Mouse (Mus musculus) liver, embryonic 14.5 days (tissue): ENCODE results near the gene Tmem151b. TPM values are rescaled to one million over a fixed set of nuclear protein-coding genes. Genes with fewer than 3 reads are reported as not detected.

Experiments
- ATAC-seq: fragments of 200-750 bp; cut with Nextera tagmentation; 2 replicates; pipeline ENCODE4 v1.8.0; 2017; ENCODE audit warnings: moderate number of reproducible peaks, mild to moderate bottlenecking, moderate library complexity; ENCODE audit not compliant: insufficient read depth
- DNase-seq, 3 experiments: peaks; one replicate each; pipeline ENCODE4 v3.0.0-alpha.2; 2012 to 2013; ENCODE audit warnings: low read depth in 3 of 3, low spot score in 3 of 3
- H3K27ac ChIP-seq: fragments of 300-500 bp; sonication (generic); 2 replicates; pipeline ENCODE4 v1.5.1; 2014; ENCODE audit warnings: moderate library complexity, mild to moderate bottlenecking, control low read depth, inconsistent platforms
- H3K27me3 ChIP-seq: fragments of 300-500 bp; sonication (generic); 2 replicates; pipeline ENCODE4 v1.6.1; 2014; ENCODE audit warnings: mild to moderate bottlenecking, low read length, moderate library complexity; ENCODE audit not compliant: control insufficient read depth, insufficient read depth
- H3K36me3 ChIP-seq: fragments of 300-500 bp; sonication (generic); replicated peaks from 2 replicates; pipeline ENCODE4 v1.6.1; 2014; ENCODE audit warnings: low read depth; ENCODE audit not compliant: control insufficient read depth, insufficient read depth
- H3K4me1 ChIP-seq, 2 experiments: fragments of 200-500 bp in 1 of 2; fragments of 300-500 bp in 1 of 2; sonication (generic) in 1 of 2; replicated peaks; 2 replicates each; pipeline ENCODE4 v1.6.1; 2012 to 2014; ENCODE audit warnings: antibody characterized with exemption in 1 of 2, inconsistent platforms in 1 of 2, low read length in 1 of 2; ENCODE audit not compliant: control insufficient read depth in 2 of 2, insufficient read depth in 2 of 2
- H3K4me2 ChIP-seq: fragments of 300-500 bp; sonication (generic); 2 replicates; pipeline ENCODE4 v1.6.1; 2014; ENCODE audit warnings: low read depth, mild to moderate bottlenecking, control low read depth, moderate library complexity
- H3K4me3 ChIP-seq, 2 experiments: fragments of 200-500 bp in 1 of 2; fragments of 300-500 bp in 1 of 2; sonication (generic) in 1 of 2; 2 replicates each; pipeline ENCODE4 v1.5.1; 2012 to 2014; ENCODE audit warnings: low read depth in 2 of 2, low read length in 2 of 2, mild to moderate bottlenecking in 2 of 2, control low read depth in 1 of 2, inconsistent platforms in 1 of 2, moderate library complexity in 1 of 2; ENCODE audit not compliant: insufficient read depth in 1 of 2
- H3K9ac ChIP-seq: fragments of 300-500 bp; sonication (generic); replicated peaks from 2 replicates; pipeline ENCODE4 v1.6.1; 2014; ENCODE audit warnings: mild to moderate bottlenecking, control low read depth, moderate library complexity
- H3K9me3 ChIP-seq: fragments of 300-500 bp; sonication (generic); 2 replicates; pipeline ENCODE4 v1.6.1; 2016; ENCODE audit warnings: low read length, mixed read lengths; ENCODE audit not compliant: control insufficient read depth
- CTCF ChIP-seq: IDR thresholded peaks from 2 replicates; pipeline ENCODE4 v1.5.1; 2016; ENCODE audit warnings: antibody characterized with exemption, low read depth, control low read depth
- EP300 ChIP-seq: IDR thresholded peaks from 2 replicates; pipeline ENCODE4 v1.6.1; 2016; ENCODE audit warnings: antibody characterized with exemption, low read depth
- WGBS: fragments of 180-500 bp; shearing (Covaris S2); extraction: QIAGEN DNeasy Blood & Tissue Kit; methylation state at CpG from one replicate; pipeline ENCODE4 v1.1.7; 2014; ENCODE audit not compliant: insufficient replicate concordance; 5-methylcytosine and 5-hydroxymethylcytosine counted together
- polyA plus RNA-seq, 2 experiments: library from polyadenylated mRNA; depleted of rRNA in 1 of 2; stranded (reverse) in 1 of 2; unstranded in 1 of 2; fragments of >200 nt; fragmentation: Nextera tagmentation in 1 of 2; extraction: Ambion mirVana in 1 of 2; gene quantifications; 2 replicates each; pipeline versions ENCODE4 v1.2.1 to v1.2.3; 2012 to 2014

The Tmem151b gene
- polyA plus RNA-seq, 2 experiments = 0.08 TPM; not detected in 1

- H3K9me3 ChIP-seq = no peaks in the 10 kb centered on the region
- no peak overlapping the region for H3K4me3 ChIP-seq
- no peak overlapping the region for H3K4me2 ChIP-seq
- TF ChIP-seq CTCF (no peak), EP300 (no peak)
- H3K4me1 ChIP-seq = peaks cover 0 to 4% of the 10 kb centered on the region in 2 experiments; a peak in 1 of 4 replicates
- no peak overlapping the region for H3K27ac ChIP-seq
- no peak for DNase-seq
- no peak for ATAC-seq
- whole genome bisulfite sequencing = 40% methylated on average over 28 of the region's 28 CpGs
- no peaks in the 10 kb centered on the region for H3K36me3 ChIP-seq
- no peak overlapping the region for H3K9ac ChIP-seq
- H3K27me3 ChIP-seq = no peaks in the 10 kb centered on the region
Observed at GRCm38 (mm10) chr17:45517549-45518215, 31.8 kb downstream of the Tmem151b start.

GRCm38 (mm10) chr17:45517135-45517534 lies 32.3 kb downstream of the Tmem151b start:
- H3K9ac ChIP-seq = no peak overlapping the region
- H3K27ac ChIP-seq = no peak overlapping the region
- ATAC-seq (no peak), DNase-seq (no peak)
- TF ChIP-seq EP300 = no peak
- TF ChIP-seq CTCF = no peak
- H3K4me1 ChIP-seq = no peaks in the 10 kb centered on the region
- no peaks in the 10 kb centered on the region for H3K27me3 ChIP-seq
- WGBS = 70% methylated on average over 21 of the region's 21 CpGs
- H3K4me2 ChIP-seq = no peak overlapping the region
- no peak overlapping the region for H3K4me3 ChIP-seq
- no peaks in the 10 kb centered on the region for H3K36me3 ChIP-seq
- H3K9me3 ChIP-seq = no peaks in the 10 kb centered on the region

- H3K9me3 ChIP-seq = no peaks in the 10 kb centered on the region
Observed at GRCm38 (mm10) chr17:45516488-45516887, 33.0 kb downstream of the Tmem151b start.

GRCm38 (mm10) chr17:45515806-45516205 lies 33.7 kb downstream of the Tmem151b start:
- no peaks in the 10 kb centered on the region for H3K9me3 ChIP-seq
- H3K27me3 ChIP-seq = no peaks in the 10 kb centered on the region
- no peak for DNase-seq
- H3K4me3 ChIP-seq = no peak overlapping the region
- no peak for ATAC-seq
- no peaks in the 10 kb centered on the region for H3K36me3 ChIP-seq
- no peak overlapping the region for H3K9ac ChIP-seq
- no peak for TF ChIP-seq EP300
- TF ChIP-seq CTCF = no peak
- 74% methylated on average over 10 of the region's 10 CpGs for WGBS
- H3K4me2 ChIP-seq = no peak overlapping the region
- H3K4me1 ChIP-seq = no peaks in the 10 kb centered on the region
- no peak overlapping the region for H3K27ac ChIP-seq

More at GRCm38 (mm10) chr17:45516488-45516887, 33.0 kb downstream of the Tmem151b start:
- 46% methylated on average over 8 of the region's 8 CpGs for WGBS
- H3K4me3 ChIP-seq = no peak overlapping the region
- DNase-seq (peak; percentile 20 to 53 (median 39)), ATAC-seq (no peak)
- no peaks in the 10 kb centered on the region for H3K4me1 ChIP-seq
- no peak overlapping the region for H3K4me2 ChIP-seq
- no peak overlapping the region for H3K27ac ChIP-seq
- H3K27me3 ChIP-seq = no peaks in the 10 kb centered on the region
- no peak overlapping the region for H3K9ac ChIP-seq
- TF ChIP-seq CTCF (peak; percentile 92), EP300 (no peak)
- no peaks in the 10 kb centered on the region for H3K36me3 ChIP-seq

GRCm38 (mm10) chr17:45515204-45515726 lies 34.2 kb downstream of the Tmem151b start:
- Histone ChIP-seq H3K4me1 (no peaks in the 10 kb centered on the region), H3K36me3 (no peaks in the 10 kb centered on the region), H3K4me3 (no peak overlapping the region), H3K27me3 (no peaks in the 10 kb centered on the region), H3K9me3 (no peaks in the 10 kb centered on the region), H3K27ac (no peak overlapping the region), H3K4me2 (no peak overlapping the region), H3K9ac (no peak overlapping the region)
- WGBS = 60% methylated on average over 15 of the region's 15 CpGs
- DNase-seq (no peak), ATAC-seq (peak; percentile 45; the same call in 1 of the 2 replicates)
- TF ChIP-seq EP300 (no peak), CTCF (no peak)
